Mouse (Mus musculus): ENCODE measurements at regions not wholly inside any gene's neighbourhood (a gene's known extent, or its start where the extent isn't known, plus 50 kb on each side); places are given as distances from the start of the nearest gene placed in this dataset.

GRCm38 (mm10) chr13:59393231-59393938 lies 191.6 kb downstream of the Agtpbp1 start:
- no peak for DNase-seq

DNA sequence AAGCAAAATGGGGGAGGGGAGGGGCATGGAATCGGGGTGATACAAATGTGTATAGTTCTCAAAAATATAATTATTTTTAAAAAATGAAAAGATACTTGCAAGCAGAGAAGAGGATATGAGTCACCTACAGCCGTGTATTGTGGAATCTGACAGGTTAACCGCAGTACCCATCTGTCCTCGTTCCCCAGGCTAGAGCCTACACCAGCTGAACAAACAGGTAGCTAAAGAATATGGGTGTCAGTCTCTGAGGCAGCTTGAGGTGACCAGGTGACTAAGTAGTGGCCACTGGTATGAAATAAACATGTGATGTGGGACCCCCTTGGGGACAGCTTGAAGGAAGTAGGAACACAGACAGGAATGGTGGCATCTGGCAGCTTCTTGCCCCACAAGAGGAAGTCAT lies 192.2 kb downstream of the Agtpbp1 start:
- no peak for DNase-seq

DNA sequence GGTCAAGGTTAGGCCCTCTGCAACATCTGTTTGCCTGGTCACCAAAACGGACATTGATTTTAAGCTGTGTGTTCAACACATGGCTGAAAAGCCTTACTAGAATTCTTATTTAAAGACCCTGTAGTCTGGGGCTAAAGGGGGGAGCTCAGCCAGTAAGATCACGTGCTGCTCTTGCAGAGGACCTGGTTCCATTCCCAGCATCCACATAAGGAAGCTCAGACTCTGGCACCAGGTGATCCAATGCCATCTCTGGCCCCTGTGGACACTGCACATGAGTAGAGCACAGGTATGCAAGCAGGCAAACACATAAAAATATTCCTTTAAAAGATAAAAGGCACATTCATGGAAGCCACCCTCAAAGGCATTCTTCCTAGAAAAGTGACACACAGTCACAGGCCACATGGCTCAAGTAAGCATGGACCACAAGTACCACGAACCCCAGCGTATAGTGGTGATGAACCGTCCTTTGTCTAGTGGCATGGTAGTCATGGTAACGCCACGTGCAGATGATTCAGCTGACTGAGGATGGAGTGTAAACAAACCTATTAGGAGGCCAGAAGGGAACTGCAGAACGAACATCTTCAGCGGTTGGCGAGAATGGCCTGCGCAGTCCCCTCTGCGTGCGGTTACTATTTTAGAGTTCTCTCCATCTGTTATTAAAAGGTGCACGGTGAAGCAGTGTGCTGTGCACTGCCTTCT lies 197.3 kb downstream of the Agtpbp1 start:
- no peak for DNase-seq

DNA sequence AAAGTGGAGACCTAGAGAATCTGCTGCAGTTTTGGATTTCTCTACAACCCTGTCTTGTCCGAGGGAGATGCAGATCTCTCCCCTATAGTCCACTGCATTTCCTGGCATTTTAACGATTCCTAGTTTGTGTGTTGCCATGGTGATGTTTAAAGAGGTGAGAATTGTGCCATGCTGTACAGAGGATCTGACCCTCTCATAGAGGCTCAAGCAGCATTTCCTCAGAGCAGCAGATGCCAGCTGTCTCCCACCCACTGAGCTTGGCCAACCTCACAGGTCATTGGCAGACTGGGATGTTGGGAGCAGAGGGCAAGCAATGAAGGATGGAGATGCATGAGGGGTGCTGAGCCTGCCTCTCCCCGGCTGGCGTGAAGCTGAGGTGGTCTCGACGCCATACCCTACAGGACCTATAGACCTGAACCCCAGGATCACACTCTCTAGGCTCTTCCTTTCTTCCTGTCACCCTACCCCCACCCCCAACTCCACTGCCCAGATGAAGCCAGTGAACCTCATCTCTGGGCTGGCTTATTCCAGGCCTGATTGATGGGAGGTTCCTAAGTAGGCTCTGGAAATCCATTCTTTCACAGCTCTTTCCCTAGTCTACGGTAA lies 198.0 kb downstream of the Agtpbp1 start:
- no peak for DNase-seq

GRCm38 (mm10) chr13:59385824-59386223 lies 199.2 kb downstream of the Agtpbp1 start:
- DNase-seq, result no peak

- DNase-seq, result no peak
Observed at GRCm38 (mm10) chr13:59370141-59370816, 214.7 kb downstream of the Agtpbp1 start.

GRCm38 (mm10) chr13:59368550-59369449 lies 216.2 kb downstream of the Agtpbp1 start:
- DNase-seq, result no peak

- peak; percentile 60 for DNase-seq
Observed at GRCm38 (mm10) chr13:59365460-59365859, 219.6 kb downstream of the Agtpbp1 start.

DNA sequence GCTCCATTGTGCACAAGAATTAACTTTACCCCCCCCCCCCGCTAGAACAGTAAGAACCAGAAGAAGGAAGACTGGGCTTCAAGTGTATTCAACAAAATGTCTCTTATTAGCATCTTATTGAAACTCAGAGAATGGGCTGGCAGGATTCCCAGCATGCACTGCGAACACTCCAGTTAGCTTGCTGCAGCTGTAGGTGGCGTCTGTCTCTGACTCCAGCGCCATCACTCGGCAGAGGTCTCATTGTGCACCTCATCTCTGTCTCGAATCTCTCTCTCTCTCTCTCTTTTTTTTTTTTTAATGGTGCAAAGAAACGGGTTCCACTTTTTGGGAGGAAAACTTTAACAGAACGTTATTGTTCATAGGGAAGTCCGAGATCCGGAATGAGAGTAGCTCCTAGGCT lies 221.6 kb downstream of the Agtpbp1 start:
- DNase-seq, result no peak

DNA sequence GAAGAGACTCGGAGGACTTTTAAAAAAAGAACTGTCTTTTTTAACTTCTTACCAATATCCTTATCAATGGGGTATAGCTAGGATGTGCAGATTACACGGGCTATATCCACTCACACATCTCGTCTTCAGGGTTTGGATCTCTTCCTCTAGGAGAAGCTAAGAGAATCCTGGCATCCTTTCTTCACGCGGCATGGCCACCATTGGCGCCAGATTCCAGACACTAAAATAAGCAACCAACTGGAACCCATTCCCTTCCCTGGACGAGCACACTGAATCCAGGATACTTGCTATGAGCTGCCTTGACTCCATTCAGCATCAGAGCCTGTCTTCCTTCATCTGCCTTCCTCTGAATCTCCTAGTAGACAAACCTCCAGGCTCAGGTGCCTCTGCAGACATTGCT lies 223.7 kb downstream of the Agtpbp1 start:
- no peak for DNase-seq

DNA sequence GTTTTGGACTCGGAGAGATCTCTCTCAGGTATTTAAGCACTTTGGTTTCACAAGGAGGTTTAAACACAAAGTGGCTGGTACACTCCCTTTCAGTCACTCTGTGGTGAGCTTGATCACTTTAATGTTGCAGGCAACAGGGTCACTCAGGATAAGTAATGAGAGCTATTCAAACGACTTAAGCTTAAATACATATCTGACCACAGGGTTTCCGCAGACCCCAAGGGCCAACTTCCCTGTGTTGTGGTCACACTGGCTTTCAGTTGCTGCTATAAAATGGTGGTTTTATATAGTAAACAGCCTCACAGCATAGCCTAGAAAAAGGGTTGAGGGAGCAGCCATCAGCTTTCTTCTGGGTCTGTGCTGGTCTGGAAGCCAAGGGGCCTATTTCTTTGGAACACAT lies 225.0 kb downstream of the Agtpbp1 start:
- DNase-seq, result no peak

DNA sequence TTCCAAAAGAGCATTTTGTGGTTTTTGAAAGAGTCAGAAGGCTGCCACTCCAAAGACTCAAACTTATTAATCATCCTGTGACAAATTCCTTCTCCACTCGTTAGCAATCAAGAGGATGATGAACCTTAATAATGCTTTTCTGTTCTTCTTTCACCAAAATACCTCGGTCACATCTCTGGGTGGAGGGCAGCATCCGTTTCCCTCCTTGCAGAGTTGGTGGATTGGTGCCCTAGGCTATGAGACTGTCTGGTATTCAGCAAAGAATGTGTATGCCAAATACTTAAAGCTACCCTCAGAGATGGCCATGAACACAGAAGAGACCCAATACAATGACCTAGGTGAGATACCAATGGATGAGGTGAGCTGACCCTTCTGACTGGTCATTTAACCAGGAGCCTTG lies 226.6 kb downstream of the Agtpbp1 start:
- DNase-seq, result no peak

GRCm38 (mm10) chr13:59351461-59351860 lies 233.6 kb downstream of the Agtpbp1 start:
- DNase-seq, result no peak

- DNase-seq, result no peak
Observed at GRCm38 (mm10) chr13:59350613-59351150, 234.3 kb downstream of the Agtpbp1 start.

DNA sequence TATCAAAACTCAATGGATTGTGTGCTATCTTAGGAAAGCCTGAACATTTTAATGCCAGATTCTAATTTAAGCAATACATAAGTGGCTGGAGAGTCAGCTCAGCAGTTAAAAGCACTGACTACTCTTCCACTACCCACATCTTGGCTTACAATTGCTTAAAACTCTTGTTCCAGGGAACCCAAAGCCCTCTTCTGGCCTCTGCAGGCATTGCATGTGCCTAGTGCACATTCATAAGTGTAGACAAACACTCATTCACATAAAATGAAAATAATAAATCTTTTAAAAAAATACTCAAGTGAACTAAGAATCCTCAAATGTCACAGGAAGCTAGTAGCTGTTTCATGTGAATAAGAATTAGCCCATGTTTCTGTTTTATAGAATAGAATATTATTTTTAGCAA lies 236.5 kb downstream of the Agtpbp1 start:
- no peak for DNase-seq

- no peak for DNase-seq
Observed at GRCm38 (mm10) chr13:59341871-59342270, 243.2 kb downstream of the Agtpbp1 start.

GRCm38 (mm10) chr13:59338436-59338835 lies 246.6 kb downstream of the Agtpbp1 start:
- no peak for DNase-seq

- no peak for DNase-seq
Observed at GRCm38 (mm10) chr13:59323933-59324332, 261.1 kb downstream of the Agtpbp1 start.

DNA sequence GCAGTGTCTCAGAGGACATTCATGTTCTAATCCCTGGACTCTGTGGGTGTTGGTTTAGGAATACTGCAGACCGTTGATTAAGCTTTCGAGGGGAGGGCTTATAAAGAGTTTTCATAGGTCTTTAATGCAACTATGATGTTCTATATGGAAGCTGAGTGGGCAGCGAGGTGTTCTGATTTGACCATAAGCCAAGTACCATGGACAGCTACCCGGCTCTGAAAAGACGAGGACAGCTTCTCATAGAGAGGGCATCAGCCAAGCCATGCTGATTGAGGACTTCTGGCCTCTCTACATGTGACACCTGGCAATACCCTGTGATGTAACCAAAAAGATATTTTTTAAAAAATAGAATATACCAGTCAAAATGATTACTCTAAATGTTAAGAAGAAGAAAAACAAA lies 261.6 kb downstream of the Agtpbp1 start:
- DNase-seq, result no peak

DNA sequence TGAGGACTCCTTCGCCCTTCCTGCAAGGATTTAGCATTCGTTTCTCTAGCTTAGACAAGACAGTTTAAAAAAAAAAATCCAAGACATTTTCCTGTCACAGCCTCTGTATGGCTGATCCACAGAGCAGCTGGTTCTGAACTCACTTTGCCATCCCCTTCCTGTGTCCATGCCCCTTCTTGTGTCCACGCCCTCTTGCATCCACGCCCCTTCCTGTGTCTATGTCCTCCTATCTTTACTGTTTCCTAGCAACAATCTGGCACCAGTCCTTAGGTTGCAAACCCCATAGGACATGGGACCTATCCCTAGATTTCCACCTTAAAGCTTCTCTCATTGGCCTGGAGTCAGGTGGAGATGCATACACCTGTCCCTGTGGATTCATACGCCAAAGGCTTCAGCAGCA lies 264.8 kb downstream of the Agtpbp1 start:
- DNase-seq, result no peak

- no peak for DNase-seq
Observed at GRCm38 (mm10) chr13:59317458-59318005, 267.5 kb downstream of the Agtpbp1 start.

GRCm38 (mm10) chr13:59315811-59316210 lies 269.2 kb downstream of the Agtpbp1 start:
- DNase-seq, result no peak
